Mouse (Mus musculus) right cerebral cortex, postnatal 4 days (tissue): ENCODE data around the gene Lysmd1.
"Not testable (repeated sequence)": the region's sequence is repeated elsewhere in the genome, so short reads cannot be mapped to it uniquely, and the experiment has no call there.

Experiments used
- DNase-seq: peaks from one replicate; pipeline ENCODE4 v3.0.0-alpha.2; 2022

The Lysmd1 gene

GRCm38 (mm10) chr3:95133680-95134101, at the start of gene Lysmd1, which contains the start of gene Scnm1:
TSS of gene Lysmd1 (plus strand) at chr3:95134088.
TSS of gene Scnm1 (minus strand) at chr3:95134011.
- DNase-seq: peak; percentile 78

- DNase-seq: no peak
Measured at GRCm38 (mm10) chr3:95088071-95088470, 45.8 kb upstream of the Lysmd1 start.

GRCm38 (mm10) chr3:95100854-95101253, 33.0 kb upstream of the Lysmd1 start:
- no peak for DNase-seq

- DNase-seq: no peak
Measured at GRCm38 (mm10) chr3:95105121-95105520, 28.8 kb upstream of the Lysmd1 start.

- no peak for DNase-seq
Measured at GRCm38 (mm10) chr3:95105586-95106337, 28.1 kb upstream of the Lysmd1 start.

- peak; percentile 98 for DNase-seq
Measured at GRCm38 (mm10) chr3:95106338-95107117, 27.4 kb upstream of the Lysmd1 start, which contains the start of gene Pip5k1a. TSS of gene Pip5k1a (minus strand) at chr3:95106930.

GRCm38 (mm10) chr3:95107308-95107707, 26.6 kb upstream of the Lysmd1 start:
- not testable (repeated sequence) for DNase-seq

- no peak for DNase-seq
Measured at GRCm38 (mm10) chr3:95107898-95108297, 26.0 kb upstream of the Lysmd1 start.

GRCm38 (mm10) chr3:95110911-95111726, 22.8 kb upstream of the Lysmd1 start, which contains the start of gene Vps72:
TSS of gene Vps72 (plus strand) at chr3:95111022.
- peak; percentile 83 for DNase-seq

- no peak for DNase-seq
Measured at GRCm38 (mm10) chr3:95112760-95113159, 21.1 kb upstream of the Lysmd1 start.

GRCm38 (mm10) chr3:95117751-95118150, 16.1 kb upstream of the Lysmd1 start:
- no peak for DNase-seq

- no peak for DNase-seq
Measured at GRCm38 (mm10) chr3:95121580-95121979, 12.3 kb upstream of the Lysmd1 start.

GRCm38 (mm10) chr3:95124246-95124645, 9.6 kb upstream of the Lysmd1 start, which contains the start of gene Tmod4:
TSS of gene Tmod4 (plus strand) at chr3:95124476.
- DNase-seq: no peak

GRCm38 (mm10) chr3:95124972-95125371, 8.9 kb upstream of the Lysmd1 start:
- DNase-seq: peak; percentile 72

- no peak for DNase-seq
Measured at GRCm38 (mm10) chr3:95129226-95129651, 4.6 kb upstream of the Lysmd1 start.

- DNase-seq: no peak
Measured at GRCm38 (mm10) chr3:95130081-95130480, 3.8 kb upstream of the Lysmd1 start.

GRCm38 (mm10) chr3:95132389-95132788, 1.5 kb upstream of the Lysmd1 start:
- not testable (repeated sequence) for DNase-seq

- no peak for DNase-seq
Measured at GRCm38 (mm10) chr3:95133176-95133575, 712 bp upstream of the Lysmd1 start.

GRCm38 (mm10) chr3:95134133-95134532, 245 bp downstream of the Lysmd1 start:
- DNase-seq: not testable (repeated sequence)

- peak; percentile 40 for DNase-seq
Measured at GRCm38 (mm10) chr3:95135023-95135422, 1.1 kb downstream of the Lysmd1 start.

GRCm38 (mm10) chr3:95135433-95136052, 1.7 kb downstream of the Lysmd1 start:
- no peak for DNase-seq

- no peak for DNase-seq
Measured at GRCm38 (mm10) chr3:95136336-95136735, 2.4 kb downstream of the Lysmd1 start.
